Mouse (Mus musculus) G1E (cell line): ENCODE measurements around the gene Dock7.

ENCODE experiments used
- CTCF ChIP-seq: IDR thresholded peaks from 2 replicates; pipeline ENCODE4 v1.5.1; 2012; ENCODE audit warnings: low read depth, low read length, inconsistent platforms, mixed read lengths
- GATA1 ChIP-seq: IDR thresholded peaks from 2 replicates; pipeline ENCODE4 v1.6.1; 2012; ENCODE audit warnings: borderline replicate concordance, low read length, inconsistent platforms, mixed read lengths
- POLR2AphosphoS5 ChIP-seq: IDR thresholded peaks from 2 replicates; pipeline ENCODE4 v1.6.1; 2012; ENCODE audit warnings: low read depth, low read length, inconsistent platforms; ENCODE audit not compliant: insufficient replicate concordance
- TAL1 ChIP-seq: conservative IDR thresholded peaks from 2 replicates; pipeline ENCODE4 v1.6.1; 2012; ENCODE audit warnings: low read depth, low read length, inconsistent platforms, mixed read lengths

GRCm38 (mm10) chr4:99032921-99033320 is 87.8 kb downstream of the Dock7 start:
- TF ChIP-seq CTCF (no peak), GATA1 (no peak), POLR2AphosphoS5 (no peak), TAL1 (no peak)
